Mouse (Mus musculus) spleen, adult 2 months (tissue): Measurements from ENCODE around the gene Xcr1.

Source experiments
- CTCF ChIP-seq: fragments of 200-500 bp; IDR thresholded peaks from 2 replicates; pipeline ENCODE4 v1.5.1; 2011; ENCODE audit warnings: mild to moderate bottlenecking, inconsistent platforms; ENCODE audit not compliant: insufficient read depth, insufficient read length, insufficient replicate concordance; ENCODE audit errors: extremely low read depth
- POLR2A ChIP-seq: fragments of 200-500 bp; IDR thresholded peaks from 2 replicates; pipeline ENCODE4 v1.6.1; 2011; ENCODE audit warnings: low read depth, low read length, inconsistent platforms

DNA sequence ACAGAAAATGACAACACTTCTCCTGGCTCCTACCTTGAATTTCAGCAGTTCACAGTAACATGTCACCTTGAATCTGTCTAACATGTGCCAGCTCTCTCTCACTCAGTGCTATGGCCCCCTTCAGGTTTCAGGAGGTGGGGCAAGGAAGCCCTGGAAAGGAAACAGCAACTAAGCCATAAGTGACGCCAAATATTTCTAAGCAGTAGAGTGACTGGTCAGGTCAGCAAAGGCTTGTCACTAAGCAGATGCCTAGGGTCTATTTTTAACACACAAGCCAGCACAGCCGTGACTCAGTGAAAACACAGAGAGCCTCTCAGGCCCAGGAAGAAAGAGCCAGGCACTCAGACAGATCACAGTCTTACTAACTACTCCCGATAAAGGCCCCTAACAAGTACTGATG is 16.7 kb downstream of the Xcr1 start:
- no peak for TF ChIP-seq POLR2A
- no peak for TF ChIP-seq CTCF
